Mouse (Mus musculus) heart, postnatal 0 days (tissue): ENCODE measurements around the gene Dip2b.

Experiments used
- CTCF ChIP-seq: IDR thresholded peaks from 2 replicates; pipeline ENCODE4 v1.5.1; 2016; ENCODE audit warnings: antibody characterized with exemption, control low read depth, low read depth
- EP300 ChIP-seq: IDR thresholded peaks from 2 replicates; pipeline ENCODE4 v1.6.1; 2016; ENCODE audit warnings: antibody characterized with exemption, low read depth

- TF ChIP-seq EP300 (no peak), CTCF (peak; percentile 16; the same call in 1 of the 2 replicates)
Observed at GRCm38 (mm10) chr15:100184821-100185496, 146.5 kb downstream of the Dip2b start.
